Mouse (Mus musculus): ENCODE measurements around the gene Krtap5-1. TPM values are rescaled to one million over a fixed set of nuclear protein-coding genes. Genes with fewer than 3 reads are reported as not detected.
"Not testable (repeated sequence)": the region's sequence is repeated elsewhere in the genome, so short reads cannot be mapped to it uniquely, and the experiment has no call there.

Gene Krtap5-1
- polyA plus RNA-seq, 1 experiment: not detected

DNA sequence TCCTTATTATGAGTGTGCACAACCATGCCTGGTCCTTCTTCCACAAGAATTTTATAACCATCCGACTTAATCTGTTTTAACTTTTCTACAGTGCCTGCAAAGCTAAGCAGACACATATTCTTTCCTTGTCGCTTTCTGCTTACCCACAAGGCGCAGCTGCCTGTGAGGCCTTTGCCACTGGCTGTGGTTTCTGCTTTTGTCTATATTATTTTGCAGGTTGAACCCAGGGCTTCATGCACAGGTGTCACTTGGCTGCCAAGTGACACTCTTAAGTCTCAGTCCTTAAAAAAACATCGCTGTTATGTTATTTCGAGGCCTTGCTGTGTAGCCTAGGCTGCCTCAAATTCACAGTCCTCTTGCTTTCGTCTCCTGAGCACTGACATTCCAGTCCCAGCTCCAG, 25.7 kb upstream of the Krtap5-1 start:
- Histone ChIP-seq H3K27me3 (ENCODE audit: control insufficient read depth, insufficient read depth, insufficient read length) (no peaks in the 10 kb centered on the region), H3K36me3 (ENCODE audit: control insufficient read depth, insufficient read depth) (no peaks in the 10 kb centered on the region), H3ac (ENCODE audit: control insufficient read depth, insufficient read length, low read depth) (no peak overlapping the region), H3K79me2 (ENCODE audit: control insufficient read depth, insufficient read depth) (no peaks in the 10 kb centered on the region), H3K79me3 (ENCODE audit: low read depth) (no peaks in the 10 kb centered on the region), H3K4me3 (ENCODE audit: insufficient read depth, poor library complexity, severe bottlenecking) (no peak overlapping the region)
- TF ChIP-seq MYOD1 (IDR thresholded peaks at IDR 0.05; ENCODE audit: control insufficient read depth, insufficient read length, low read depth): no peak
- TF ChIP-seq CTCF (IDR thresholded peaks at IDR 0.05; ENCODE audit: control insufficient read depth, insufficient read depth, insufficient read length): no peak
- no peak for TF ChIP-seq FOSL1 (IDR thresholded peaks at IDR 0.05; ENCODE audit: insufficient read depth, low read length, poor library complexity, severe bottlenecking)
- no peak for TF ChIP-seq MYOG (IDR thresholded peaks at IDR 0.05; ENCODE audit: control insufficient read depth, extremely low read depth, insufficient read length)
- TF ChIP-seq USF1 (IDR thresholded peaks at IDR 0.05; ENCODE audit: low read depth): no peak
- TF ChIP-seq CEBPB (IDR thresholded peaks at IDR 0.05; ENCODE audit: low read depth): no peak
- no peak for TF ChIP-seq MAX (IDR thresholded peaks at IDR 0.05)

DNA sequence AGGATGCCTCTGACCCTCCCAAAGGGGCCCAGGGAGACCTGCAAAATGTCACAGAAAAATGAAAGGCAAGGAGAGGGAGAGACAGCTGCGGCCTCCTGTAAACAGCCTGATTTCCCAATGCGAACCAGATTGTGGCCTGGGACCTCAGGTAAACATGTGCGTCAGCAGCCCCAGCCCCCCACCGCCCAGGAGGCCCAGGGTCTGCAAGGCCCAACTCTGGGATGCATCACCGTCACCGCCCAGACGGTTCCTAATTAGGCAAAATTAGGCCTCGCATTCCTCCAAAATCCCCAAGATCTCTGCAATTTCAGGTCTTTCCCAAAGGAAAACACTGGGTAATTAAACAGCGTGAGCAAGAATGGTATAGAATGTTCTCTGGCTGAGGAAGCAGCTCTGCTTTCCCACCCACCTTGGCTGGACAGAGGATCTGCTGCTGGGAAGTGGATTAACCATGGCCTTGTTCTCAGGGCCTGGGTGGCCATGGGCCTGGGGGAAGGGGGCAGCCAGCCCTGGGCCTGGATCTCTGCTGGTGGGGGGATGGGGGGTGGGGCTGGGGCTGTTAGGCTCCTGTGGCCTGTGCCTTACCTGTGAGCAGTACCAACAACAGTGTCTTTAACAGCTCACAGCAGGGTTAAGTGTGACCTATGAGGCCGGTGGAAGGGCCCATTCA, 24.9 kb upstream of the Krtap5-1 start:
- H3K79me3 ChIP-seq (ENCODE audit: low read depth); H3ac ChIP-seq (ENCODE audit: control insufficient read depth, insufficient read length, low read depth); H3K4me3 ChIP-seq (ENCODE audit: insufficient read depth, poor library complexity, severe bottlenecking); H3K79me2 ChIP-seq (ENCODE audit: control insufficient read depth, insufficient read depth); H3K27me3 ChIP-seq (ENCODE audit: control insufficient read depth, insufficient read depth, insufficient read length); H3K36me3 ChIP-seq (ENCODE audit: control insufficient read depth, insufficient read depth): not testable (repeated sequence)

DNA sequence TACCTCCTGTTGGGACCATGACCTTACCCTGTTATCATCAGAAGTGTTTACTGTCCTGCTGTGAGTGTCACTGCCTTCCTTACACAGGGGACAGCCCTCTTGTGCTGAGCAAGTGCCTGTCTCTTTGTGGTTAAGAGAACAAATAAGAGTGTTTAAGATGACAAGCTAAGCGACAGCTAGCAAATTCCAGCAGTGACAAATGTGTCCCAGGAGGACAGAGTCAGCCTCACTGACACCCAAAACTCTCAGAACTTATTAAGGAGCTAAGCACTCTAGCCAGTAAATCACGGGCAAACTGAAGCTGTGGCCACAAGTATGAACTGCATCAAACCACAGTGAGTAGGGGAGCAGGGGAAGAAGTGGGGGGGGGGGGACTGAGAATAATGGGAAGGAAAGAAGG, 24.0 kb upstream of the Krtap5-1 start:
- TF ChIP-seq FOSL1 (IDR thresholded peaks at IDR 0.05; ENCODE audit: insufficient read depth, low read length, poor library complexity, severe bottlenecking): peak; percentile 7
- TF ChIP-seq MYOD1 (IDR thresholded peaks at IDR 0.05; ENCODE audit: control insufficient read depth, insufficient read length, low read depth): no peak
- no peak for TF ChIP-seq MYOG (IDR thresholded peaks at IDR 0.05; ENCODE audit: control insufficient read depth, extremely low read depth, insufficient read length)
- no peak overlapping the region for H3K4me3 ChIP-seq (ENCODE audit: insufficient read depth, poor library complexity, severe bottlenecking)
- no peaks in the 10 kb centered on the region for H3K79me3 ChIP-seq (ENCODE audit: low read depth)
- H3K79me2 ChIP-seq (ENCODE audit: control insufficient read depth, insufficient read depth): no peaks in the 10 kb centered on the region
- no peaks in the 10 kb centered on the region for H3K27me3 ChIP-seq (ENCODE audit: control insufficient read depth, insufficient read depth, insufficient read length)
- H3K36me3 ChIP-seq (ENCODE audit: control insufficient read depth, insufficient read depth): no peaks in the 10 kb centered on the region
- no peak overlapping the region for H3ac ChIP-seq (ENCODE audit: control insufficient read depth, insufficient read length, low read depth)

DNA sequence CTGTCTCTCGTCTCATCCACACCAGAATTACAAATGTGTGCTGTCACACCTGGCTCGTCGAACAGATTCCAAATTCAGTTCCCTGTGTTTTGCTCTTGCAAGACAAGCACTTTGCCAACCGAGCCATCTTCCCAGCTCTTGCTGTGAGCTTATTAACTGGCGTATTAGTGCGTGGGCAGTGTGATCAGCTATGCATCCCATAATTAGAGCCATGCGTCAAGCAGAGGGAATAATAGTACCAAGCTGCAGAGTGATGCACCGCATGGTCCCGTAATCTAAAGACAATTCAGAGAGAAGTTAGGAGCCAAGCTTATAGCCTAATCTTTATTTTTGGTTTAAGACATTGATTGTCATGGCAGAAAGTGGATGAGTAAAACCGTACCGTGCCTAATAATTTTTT, 22.2 kb upstream of the Krtap5-1 start:
- no peak overlapping the region for H3ac ChIP-seq (ENCODE audit: control insufficient read depth, insufficient read length, low read depth)
- H3K79me2 ChIP-seq (ENCODE audit: control insufficient read depth, insufficient read depth): no peaks in the 10 kb centered on the region
- no peaks in the 10 kb centered on the region for H3K36me3 ChIP-seq (ENCODE audit: control insufficient read depth, insufficient read depth)
- H3K4me3 ChIP-seq (ENCODE audit: insufficient read depth, poor library complexity, severe bottlenecking): no peak overlapping the region
- TF ChIP-seq CTCF (IDR thresholded peaks at IDR 0.05; ENCODE audit: control insufficient read depth, insufficient read depth, insufficient read length): no peak
- no peak for TF ChIP-seq USF1 (IDR thresholded peaks at IDR 0.05; ENCODE audit: low read depth)
- no peaks in the 10 kb centered on the region for H3K79me3 ChIP-seq (ENCODE audit: low read depth)
- H3K27me3 ChIP-seq (ENCODE audit: control insufficient read depth, insufficient read depth, insufficient read length): no peaks in the 10 kb centered on the region

DNA sequence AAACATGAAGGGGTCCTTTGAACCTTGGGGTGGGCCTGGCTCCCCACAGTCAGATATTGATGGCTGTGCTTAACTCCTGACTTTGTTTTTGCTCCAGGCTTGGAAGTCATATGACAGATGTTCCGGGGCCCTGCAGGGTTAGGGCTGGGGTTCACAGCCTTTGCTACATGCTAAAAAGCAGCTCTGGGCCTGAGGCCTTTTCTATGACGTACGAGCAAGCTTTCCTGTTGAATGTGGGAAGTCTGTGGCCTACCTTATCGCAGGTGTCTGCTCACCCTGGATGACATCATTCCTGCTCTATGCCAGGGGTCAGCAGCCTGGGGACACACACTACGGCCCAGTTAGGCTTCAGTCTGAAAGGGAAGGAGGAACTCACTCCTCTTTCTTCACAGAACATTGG, 20.3 kb upstream of the Krtap5-1 start:
- Histone ChIP-seq H3K4me3 (ENCODE audit: insufficient read depth, poor library complexity, severe bottlenecking) (no peak overlapping the region), H3K36me3 (ENCODE audit: control insufficient read depth, insufficient read depth) (no peaks in the 10 kb centered on the region), H3K79me2 (ENCODE audit: control insufficient read depth, insufficient read depth) (no peaks in the 10 kb centered on the region), H3K27me3 (ENCODE audit: control insufficient read depth, insufficient read depth, insufficient read length) (no peaks in the 10 kb centered on the region), H3ac (ENCODE audit: control insufficient read depth, insufficient read length, low read depth) (no peak overlapping the region), H3K79me3 (ENCODE audit: low read depth) (no peaks in the 10 kb centered on the region)
- TF ChIP-seq CEBPB (IDR thresholded peaks at IDR 0.05; ENCODE audit: low read depth) (no peak), USF1 (IDR thresholded peaks at IDR 0.05; ENCODE audit: low read depth) (no peak), FOSL1 (IDR thresholded peaks at IDR 0.05; ENCODE audit: insufficient read depth, low read length, poor library complexity, severe bottlenecking) (no peak), MYOG (IDR thresholded peaks at IDR 0.05; ENCODE audit: control insufficient read depth, extremely low read depth, insufficient read length) (no peak), CTCF (IDR thresholded peaks at IDR 0.05; ENCODE audit: control insufficient read depth, insufficient read depth, insufficient read length) (no peak), MAX (IDR thresholded peaks at IDR 0.05) (no peak), MYOD1 (IDR thresholded peaks at IDR 0.05; ENCODE audit: control insufficient read depth, insufficient read length, low read depth) (no peak)

DNA sequence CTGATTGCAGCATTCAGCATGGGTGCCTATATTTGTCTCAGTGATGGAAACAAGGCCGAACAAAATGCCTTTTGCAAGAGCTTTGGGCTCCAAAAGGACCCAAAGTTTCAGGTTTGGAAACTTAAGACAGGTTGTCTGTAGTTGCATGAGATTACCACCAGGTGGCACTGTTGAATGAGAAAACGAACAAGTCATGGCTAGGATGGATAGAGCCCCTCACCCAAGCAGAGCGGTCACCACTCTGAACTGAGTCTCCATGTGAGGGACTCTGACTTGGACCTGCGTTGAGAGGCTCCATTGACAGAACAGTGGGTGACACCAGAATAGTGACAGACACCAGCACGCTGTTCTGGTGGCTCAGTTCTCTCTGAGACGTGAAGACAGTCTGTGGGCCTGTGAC, 19.6 kb upstream of the Krtap5-1 start:
- H3K4me3 ChIP-seq (ENCODE audit: insufficient read depth, poor library complexity, severe bottlenecking): no peak overlapping the region
- no peaks in the 10 kb centered on the region for H3K27me3 ChIP-seq (ENCODE audit: control insufficient read depth, insufficient read depth, insufficient read length)
- H3ac ChIP-seq (ENCODE audit: control insufficient read depth, insufficient read length, low read depth): no peak overlapping the region
- no peak for TF ChIP-seq MYOG (IDR thresholded peaks at IDR 0.05; ENCODE audit: control insufficient read depth, extremely low read depth, insufficient read length)
- no peak for TF ChIP-seq CEBPB (IDR thresholded peaks at IDR 0.05; ENCODE audit: low read depth)
- no peak for TF ChIP-seq MYOD1 (IDR thresholded peaks at IDR 0.05; ENCODE audit: control insufficient read depth, insufficient read length, low read depth)
- no peak for TF ChIP-seq MAX (IDR thresholded peaks at IDR 0.05)
- TF ChIP-seq CTCF (IDR thresholded peaks at IDR 0.05; ENCODE audit: control insufficient read depth, insufficient read depth, insufficient read length): no peak
- TF ChIP-seq USF1 (IDR thresholded peaks at IDR 0.05; ENCODE audit: low read depth): no peak
- TF ChIP-seq FOSL1 (IDR thresholded peaks at IDR 0.05; ENCODE audit: insufficient read depth, low read length, poor library complexity, severe bottlenecking): no peak
- no peaks in the 10 kb centered on the region for H3K79me3 ChIP-seq (ENCODE audit: low read depth)
- H3K36me3 ChIP-seq (ENCODE audit: control insufficient read depth, insufficient read depth): no peaks in the 10 kb centered on the region
- H3K79me2 ChIP-seq (ENCODE audit: control insufficient read depth, insufficient read depth): no peaks in the 10 kb centered on the region

Data from C2C12 (cell line).